Mouse (Mus musculus): ENCODE measurements around the gene Coro1a.
"Not testable (repeated sequence)": the region's sequence is repeated elsewhere in the genome, so short reads cannot be mapped to it uniquely, and the experiment has no call there.

Gene Coro1a

GRCm38 (mm10) chr7:126707442-126708174, at the start of gene Coro1a:
Coro1a (minus strand) TSS chr7:126707787.
- DNase-seq (ENCODE audit: low spot score in 2 of 2): peak in 1 of 2 experiments; percentile 42

GRCm38 (mm10) chr7:126754866-126755265, 47.3 kb upstream of the Coro1a start:
- peak in 1 of 2 experiments; percentile 79 for DNase-seq (ENCODE audit: low spot score in 2 of 2)

GRCm38 (mm10) chr7:126749582-126750343, 42.2 kb upstream of the Coro1a start:
- DNase-seq (ENCODE audit: low spot score in 2 of 2): no peak

- DNase-seq (ENCODE audit: low spot score in 2 of 2): no peak
Measured at GRCm38 (mm10) chr7:126748824-126749223, 41.2 kb upstream of the Coro1a start.

- DNase-seq (ENCODE audit: low spot score in 2 of 2): no peak
Measured at GRCm38 (mm10) chr7:126746798-126747197, 39.2 kb upstream of the Coro1a start.

- DNase-seq (ENCODE audit: low spot score in 2 of 2): no peak
Measured at GRCm38 (mm10) chr7:126746066-126746465, 38.5 kb upstream of the Coro1a start.

- peak in 1 of 2 experiments; percentile 38 for DNase-seq (ENCODE audit: low spot score in 2 of 2)
Measured at GRCm38 (mm10) chr7:126741964-126742482, 34.4 kb upstream of the Coro1a start.

GRCm38 (mm10) chr7:126741452-126741851, 33.9 kb upstream of the Coro1a start:
- DNase-seq (ENCODE audit: low spot score in 2 of 2): no peak

- peak; percentile 50 to 51 for DNase-seq (ENCODE audit: low spot score in 2 of 2)
Measured at GRCm38 (mm10) chr7:126740977-126741376, 33.4 kb upstream of the Coro1a start.

- peak in 1 of 2 experiments; percentile 28 for DNase-seq (ENCODE audit: low spot score in 2 of 2)
Measured at GRCm38 (mm10) chr7:126740132-126740735, 32.6 kb upstream of the Coro1a start.

GRCm38 (mm10) chr7:126739551-126739950, 32.0 kb upstream of the Coro1a start:
- DNase-seq (ENCODE audit: low spot score in 2 of 2): peak; percentile 62 to 76

- DNase-seq (ENCODE audit: low spot score in 2 of 2): no peak
Measured at GRCm38 (mm10) chr7:126736122-126736521, 28.5 kb upstream of the Coro1a start.

- not testable (repeated sequence) for DNase-seq (ENCODE audit: low spot score in 2 of 2)
Measured at GRCm38 (mm10) chr7:126730256-126730789, 22.7 kb upstream of the Coro1a start.

- no peak for DNase-seq (ENCODE audit: low spot score in 2 of 2)
Measured at GRCm38 (mm10) chr7:126725667-126726066, 18.1 kb upstream of the Coro1a start.

GRCm38 (mm10) chr7:126725077-126725476, 17.5 kb upstream of the Coro1a start:
- no peak for DNase-seq (ENCODE audit: low spot score in 2 of 2)

GRCm38 (mm10) chr7:126721635-126722034, 14.0 kb upstream of the Coro1a start:
- DNase-seq (ENCODE audit: low spot score in 2 of 2): no peak

GRCm38 (mm10) chr7:126718787-126719337, 11.3 kb upstream of the Coro1a start:
- peak in 1 of 2 experiments; percentile 55 for DNase-seq (ENCODE audit: low spot score in 2 of 2)

GRCm38 (mm10) chr7:126717566-126717965, 10.0 kb upstream of the Coro1a start:
- DNase-seq (ENCODE audit: low spot score in 2 of 2): no peak

GRCm38 (mm10) chr7:126715679-126716078, 8.1 kb upstream of the Coro1a start:
- DNase-seq (ENCODE audit: low spot score in 2 of 2): no peak

GRCm38 (mm10) chr7:126711910-126712309, 4.3 kb upstream of the Coro1a start:
- no peak for DNase-seq (ENCODE audit: low spot score in 2 of 2)

GRCm38 (mm10) chr7:126710266-126710665, 2.7 kb upstream of the Coro1a start:
- no peak for DNase-seq (ENCODE audit: low spot score in 2 of 2)

Data from right cerebral cortex, postnatal 10 days (tissue).